Mouse (Mus musculus) ES-E14 (cell line): ENCODE measurements at regions not wholly inside any gene's neighbourhood (a gene's known extent, or its start where the extent isn't known, plus 50 kb on each side); places are given as distances from the start of the nearest gene placed in this dataset.

Experiments used
- DNase-seq: peaks from one replicate; pipeline ENCODE4 v3.0.0-alpha.2; 2013; ENCODE audit warnings: low read depth, low spot score
- H3K27ac ChIP-seq: 2 replicates; pipeline ENCODE4 v1.5.1; 2012; ENCODE audit warnings: low read depth, mild to moderate bottlenecking, low read length, moderate library complexity, mixed read lengths; ENCODE audit not compliant: poor library complexity, insufficient read depth, severe bottlenecking
- H3K36me3 ChIP-seq: 2 replicates; pipeline ENCODE4 v1.6.1; 2012; ENCODE audit warnings: mild to moderate bottlenecking, low read length, moderate library complexity, mixed read lengths; ENCODE audit not compliant: control insufficient read depth, poor library complexity, insufficient read depth, severe bottlenecking
- H3K4me1 ChIP-seq, 2 experiments: fragments of 150-350 bp in 1 of 2; sonication (generic) in 1 of 2; 2 replicates each; pipeline ENCODE4 v1.6.1; 2012; ENCODE audit warnings: low read length in 2 of 2, mild to moderate bottlenecking in 1 of 2, mixed read lengths in 1 of 2; ENCODE audit not compliant: control insufficient read depth in 2 of 2, insufficient read depth in 2 of 2, poor library complexity in 1 of 2
- H3K4me3 ChIP-seq, 2 experiments: fragments of 150-350 bp in 1 of 2; sonication (generic) in 1 of 2; 2 replicates each; pipeline ENCODE4 v1.5.1; 2012; ENCODE audit warnings: low read length in 2 of 2, low read depth in 1 of 2, mild to moderate bottlenecking in 1 of 2, mixed read lengths in 1 of 2; ENCODE audit not compliant: insufficient read depth in 1 of 2, poor library complexity in 1 of 2, severe bottlenecking in 1 of 2
- H3K9ac ChIP-seq: 2 replicates; pipeline ENCODE4 v1.6.1; 2012; ENCODE audit warnings: low read depth, mild to moderate bottlenecking, low read length, mixed read lengths; ENCODE audit not compliant: poor library complexity, insufficient read depth, severe bottlenecking
- H3K9me3 ChIP-seq: fragments of 150-350 bp; sonication (generic); 2 replicates; pipeline ENCODE4 v1.6.1; 2012; ENCODE audit warnings: low read depth, mild to moderate bottlenecking, low read length; ENCODE audit not compliant: control insufficient read depth, insufficient read depth
- CHD2 ChIP-seq: IDR thresholded peaks from 2 replicates; pipeline ENCODE4 v1.6.1; 2014; ENCODE audit warnings: mild to moderate bottlenecking, low read depth, low read length, inconsistent platforms
- HCFC1 ChIP-seq: IDR thresholded peaks from 2 replicates; pipeline ENCODE4 v1.6.1; 2012; ENCODE audit warnings: low read length, inconsistent platforms, borderline replicate concordance; ENCODE audit not compliant: insufficient read depth
- MAFK ChIP-seq: IDR thresholded peaks from 2 replicates; pipeline ENCODE4 v1.6.1; 2014; ENCODE audit warnings: mild to moderate bottlenecking, low read depth, low read length, inconsistent platforms; ENCODE audit not compliant: insufficient read depth
- ZC3H11A ChIP-seq: IDR thresholded peaks from 2 replicates; pipeline ENCODE4 v1.6.1; 2012; ENCODE audit warnings: low read depth, mild to moderate bottlenecking, inconsistent platforms, low read length, borderline replicate concordance
- ZNF384 ChIP-seq: IDR thresholded peaks from 2 replicates; pipeline ENCODE4 v1.6.1; 2012; ENCODE audit warnings: low read depth, low read length, inconsistent platforms
- in situ Hi-C, 2 experiments: fragments of 600-800 bp; cut with MboI; formaldehyde crosslinking; loops; one replicate each; pipeline ENCODE4 v1.15.1; 2025; ENCODE audit warnings: low sequenced_read_pairs in 2 of 2, inconsistent platforms in 1 of 2; ENCODE audit not compliant: unreplicated experiment in 2 of 2

GRCm38 (mm10) chr6:147922506-147922905 is 124.6 kb upstream of the Far2 start:
- no peak overlapping the region for H3K9ac ChIP-seq
- H3K9me3 ChIP-seq = no peaks in the 10 kb centered on the region
- in situ Hi-C loops = no loop called here
- no peak for TF ChIP-seq MAFK
- no peak for TF ChIP-seq ZNF384
- no peak for TF ChIP-seq ZC3H11A
- no peak for TF ChIP-seq CHD2
- H3K4me1 ChIP-seq = no peaks in the 10 kb centered on the region
- H3K36me3 ChIP-seq = no peaks in the 10 kb centered on the region
- DNase-seq = no peak
- no peak overlapping the region for H3K27ac ChIP-seq
- no peak overlapping the region for H3K4me3 ChIP-seq

DNA sequence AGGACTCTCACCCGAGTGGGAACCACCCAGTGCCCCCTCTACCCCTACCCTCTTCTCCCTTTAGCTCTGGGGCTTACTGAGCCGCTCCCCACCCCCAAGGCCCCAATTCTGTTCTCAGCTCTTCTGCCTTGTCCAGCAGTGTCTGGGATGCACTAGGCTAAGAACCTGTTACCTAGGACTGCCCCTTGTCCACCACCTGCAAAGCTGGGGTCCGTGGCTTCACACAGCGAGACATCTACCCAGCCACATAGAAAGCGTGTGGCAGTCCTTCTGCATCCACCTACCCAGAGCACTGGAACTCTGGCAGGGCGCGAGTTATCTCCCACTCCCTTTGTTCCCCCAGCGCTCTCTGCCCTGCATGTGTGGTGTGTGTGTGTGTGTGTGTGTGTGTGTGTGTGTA is 123.8 kb upstream of the Far2 start:
- in situ Hi-C loops = no loop called here
- Histone ChIP-seq H3K36me3 (no peaks in the 10 kb centered on the region), H3K9ac (no peak overlapping the region), H3K27ac (no peak overlapping the region), H3K9me3 (no peaks in the 10 kb centered on the region), H3K4me1 (no peaks in the 10 kb centered on the region), H3K4me3 (no peak overlapping the region)
- TF ChIP-seq ZC3H11A = no peak
- no peak for TF ChIP-seq CHD2
- TF ChIP-seq ZNF384 = no peak
- TF ChIP-seq HCFC1 = no peak
- TF ChIP-seq MAFK = no peak
- DNase-seq = no peak

GRCm38 (mm10) chr6:147928951-147929350 is 118.1 kb upstream of the Far2 start:
- DNase-seq = no peak
- Histone ChIP-seq H3K9me3 (no peaks in the 10 kb centered on the region), H3K9ac (no peak overlapping the region), H3K4me3 (no peak overlapping the region), H3K27ac (no peak overlapping the region), H3K36me3 (no peaks in the 10 kb centered on the region), H3K4me1 (no peaks in the 10 kb centered on the region)
- TF ChIP-seq ZC3H11A = no peak
- TF ChIP-seq HCFC1 = no peak
- TF ChIP-seq ZNF384 = no peak
- no peak for TF ChIP-seq CHD2
- no peak for TF ChIP-seq MAFK
- in situ Hi-C loops = no loop called here

DNA sequence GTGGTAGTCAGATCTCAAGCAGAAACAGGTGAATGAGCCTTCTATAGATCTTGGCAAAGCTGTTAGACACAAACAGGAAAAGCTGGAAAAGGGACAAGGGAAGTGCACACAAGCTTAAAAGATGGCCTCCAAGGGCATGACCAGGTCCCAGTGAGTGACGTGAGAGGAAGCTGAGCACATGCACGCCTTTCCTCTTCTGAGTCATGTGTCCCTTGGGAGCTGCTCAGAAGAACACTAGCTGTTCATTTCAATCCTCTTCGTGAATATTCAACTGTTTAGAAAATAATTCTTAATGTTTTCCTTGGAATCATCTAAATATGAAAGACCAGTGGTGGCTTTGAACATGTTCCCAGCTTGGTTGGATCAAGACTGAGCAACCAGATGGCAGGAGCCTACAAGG is 103.0 kb upstream of the Far2 start:
- no peak for DNase-seq
- Histone ChIP-seq H3K9me3 (no peaks in the 10 kb centered on the region), H3K36me3 (no peaks in the 10 kb centered on the region), H3K4me1 (no peaks in the 10 kb centered on the region), H3K27ac (no peak overlapping the region), H3K4me3 (no peak overlapping the region), H3K9ac (no peak overlapping the region)
- TF ChIP-seq CHD2 = no peak
- TF ChIP-seq ZC3H11A = no peak
- no peak for TF ChIP-seq MAFK
- TF ChIP-seq HCFC1 = no peak
- no peak for TF ChIP-seq ZNF384
- in situ Hi-C loops = no loop called here

DNA sequence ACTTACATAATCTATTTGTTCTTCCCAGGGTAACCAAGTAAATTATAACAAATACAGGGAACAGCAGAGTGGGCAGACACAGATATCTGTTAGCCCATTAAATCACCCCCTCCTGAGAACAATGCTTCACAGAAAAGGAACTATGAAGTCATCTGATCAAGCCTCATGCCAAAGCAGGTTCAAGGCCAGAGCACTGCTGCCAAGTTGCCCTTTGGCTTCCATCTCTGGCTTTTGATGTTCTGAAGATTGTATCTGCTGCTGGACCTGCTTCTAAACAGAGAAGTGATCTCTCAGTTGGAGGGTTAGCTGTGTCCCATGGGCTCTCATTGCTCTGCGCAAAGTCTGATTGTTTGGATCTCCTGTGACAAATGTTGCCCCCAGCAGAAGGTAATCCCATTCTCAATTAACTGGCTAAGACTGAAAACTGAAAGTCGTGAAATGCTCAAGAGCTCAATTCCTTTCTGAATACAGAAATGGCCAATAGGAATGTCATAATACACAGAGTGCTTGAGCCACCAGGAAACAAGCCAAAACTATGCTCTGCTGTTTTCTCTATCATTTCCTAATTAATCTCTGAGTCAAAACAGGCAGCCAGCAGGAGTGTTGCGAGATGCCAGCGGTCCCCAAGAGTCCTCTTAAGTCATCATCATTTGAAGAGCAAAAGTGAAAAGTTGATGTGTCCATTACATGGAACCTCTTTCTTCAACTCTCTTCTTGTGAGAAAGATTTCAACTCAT is 102.0 kb upstream of the Far2 start:
- TF ChIP-seq ZC3H11A = no peak
- no peak for TF ChIP-seq MAFK
- TF ChIP-seq ZNF384 = no peak
- TF ChIP-seq CHD2 = no peak
- no peak for TF ChIP-seq HCFC1
- Histone ChIP-seq H3K4me1 (no peaks in the 10 kb centered on the region), H3K36me3 (no peaks in the 10 kb centered on the region), H3K9ac (no peak overlapping the region), H3K4me3 (no peak overlapping the region), H3K9me3 (no peaks in the 10 kb centered on the region), H3K27ac (no peak overlapping the region)
- no peak for DNase-seq
- in situ Hi-C loops = no loop called here
